Comparison of ENCODE assay signal across 10 mouse cellular contexts in genomic region chr11:21015536-21015935, GRCm38 (mm10).
DNase-seq lines count a peak whose midpoint lies in the region; ATAC-seq and TF ChIP-seq lines count a peak whose summit lies in the region.
"Had no signal": no experiment of that assay in that cellular context is flagged by ENCODE, and none has a peak within 500 bp of the region (broad histone marks: within the 10 kb centered on the region; RNA-seq: fewer than 3 reads in every experiment).

No protein-coding gene starts in this region.

- peak; percentile 71 for DNase-seq in heart, adult 8-10 months (ENCODE audit: low spot score)
- DNase-seq in heart, embryonic 10.5 days (ENCODE audit: low spot score): no peak
- no peak for DNase-seq in stomach, postnatal 0 days (ENCODE audit: low spot score)
- DNase-seq: gastrocnemius, postnatal 14 days had no signal

- no peak overlapping the region for H3K9ac ChIP-seq in stomach, embryonic 15.5 days
- no peak overlapping the region for H3K9ac ChIP-seq in stomach, postnatal 0 days (ENCODE audit: low read length)
- no peak overlapping the region for H3K9ac ChIP-seq in heart, embryonic 16.5 days (ENCODE audit: low read length)
- H3K9ac ChIP-seq in forebrain, embryonic 13.5 days: no peak overlapping the region
- H3K9ac ChIP-seq: embryonic facial prominence, embryonic 13.5 days; liver, embryonic 15.5 days had no signal

- no peaks in the 10 kb centered on the region for H3K27me3 ChIP-seq in heart, embryonic 10.5 days (ENCODE audit: insufficient read depth, poor library complexity, severe bottlenecking)
- no peaks in the 10 kb centered on the region for H3K27me3 ChIP-seq in stomach, embryonic 15.5 days (replicated peaks)
- H3K27me3 ChIP-seq in stomach, postnatal 0 days (ENCODE audit: control insufficient read depth, insufficient read depth, low read length): no peaks in the 10 kb centered on the region
- H3K27me3 ChIP-seq in heart, embryonic 16.5 days (ENCODE audit: control insufficient read depth, insufficient read depth, low read length): no peaks in the 10 kb centered on the region
- H3K27me3 ChIP-seq in forebrain, embryonic 13.5 days: 0 out of 2 replicates have a peak, but pooled peaks cover 3% of the 10 kb centered on the region
- H3K27me3 ChIP-seq: embryonic facial prominence, embryonic 13.5 days had no signal

- TF ChIP-seq CTCF in stomach, postnatal 0 days (IDR thresholded peaks at IDR 0.05; ENCODE audit: low read depth): no peak

- no peaks in the 10 kb centered on the region for H3K36me3 ChIP-seq in heart, embryonic 10.5 days
- no peaks in the 10 kb centered on the region for H3K36me3 ChIP-seq in stomach, embryonic 15.5 days
- no peaks in the 10 kb centered on the region for H3K36me3 ChIP-seq in stomach, postnatal 0 days (ENCODE audit: control insufficient read depth, insufficient read depth, low read length)
- no peaks in the 10 kb centered on the region for H3K36me3 ChIP-seq in heart, embryonic 16.5 days (ENCODE audit: control insufficient read depth, insufficient read depth)
- H3K36me3 ChIP-seq in forebrain, embryonic 13.5 days (ENCODE audit: poor library complexity, severe bottlenecking): no peaks in the 10 kb centered on the region
- H3K36me3 ChIP-seq: embryonic facial prominence, embryonic 13.5 days; liver, embryonic 15.5 days had no signal

- H3K4me2 ChIP-seq in stomach, embryonic 15.5 days: no peak overlapping the region
- no peak overlapping the region for H3K4me2 ChIP-seq in stomach, postnatal 0 days (replicated peaks; ENCODE audit: low read depth)
- 0 out of 2 replicates have a peak overlapping the region, but pooled peaks have one; percentile 4 for H3K4me2 ChIP-seq in heart, embryonic 16.5 days (ENCODE audit: low read depth, low read length)
- H3K4me2 ChIP-seq in forebrain, embryonic 13.5 days: no peak overlapping the region
- H3K4me2 ChIP-seq: embryonic facial prominence, embryonic 13.5 days; liver, embryonic 15.5 days had no signal

- peaks cover 36% of the 10 kb centered on the region for H3K4me1 ChIP-seq in heart, embryonic 10.5 days
- peaks cover 5% of the 10 kb centered on the region; the same call in 1 of the 2 replicates for H3K4me1 ChIP-seq in stomach, embryonic 15.5 days
- peaks cover 4% of the 10 kb centered on the region; the same call in 1 of the 2 replicates for H3K4me1 ChIP-seq in stomach, postnatal 0 days (replicated peaks; ENCODE audit: control insufficient read depth, insufficient read depth)
- H3K4me1 ChIP-seq in heart, embryonic 16.5 days (ENCODE audit: control insufficient read depth, insufficient read depth, low read length): peaks cover 32% of the 10 kb centered on the region
- H3K4me1 ChIP-seq in forebrain, embryonic 13.5 days: peaks cover 20% of the 10 kb centered on the region
- H3K4me1 ChIP-seq: liver, embryonic 15.5 days had no signal

- no peak for TF ChIP-seq EP300 in stomach, postnatal 0 days (optimal IDR thresholded peaks at IDR 0.05)

- H3K4me3 ChIP-seq in heart, embryonic 10.5 days: no peak overlapping the region
- H3K4me3 ChIP-seq in stomach, embryonic 15.5 days (replicated peaks): no peak overlapping the region
- H3K4me3 ChIP-seq in stomach, postnatal 0 days (ENCODE audit: low read depth, low read length): no peak overlapping the region
- H3K4me3 ChIP-seq in heart, embryonic 16.5 days (ENCODE audit: low read length): no peak overlapping the region
- H3K4me3 ChIP-seq in forebrain, embryonic 13.5 days: no peak overlapping the region
- H3K4me3 ChIP-seq: embryonic facial prominence, embryonic 13.5 days; liver, embryonic 15.5 days had no signal

- H3K27ac ChIP-seq in heart, embryonic 10.5 days: no peak overlapping the region
- peak overlapping the region; percentile 18; the same call in 1 of the 2 replicates for H3K27ac ChIP-seq in stomach, embryonic 15.5 days
- no peak overlapping the region for H3K27ac ChIP-seq in stomach, postnatal 0 days (replicated peaks)
- peak overlapping the region; percentile 45 for H3K27ac ChIP-seq in heart, embryonic 16.5 days (ENCODE audit: low read length)
- no peak overlapping the region for H3K27ac ChIP-seq in forebrain, embryonic 13.5 days
- H3K27ac ChIP-seq: embryonic facial prominence, embryonic 13.5 days; liver, embryonic 15.5 days had no signal

- 83% methylated on average over 3 of the region's 3 CpGs for WGBS in heart, embryonic 10.5 days
- 51% methylated on average over 3 of the region's 3 CpGs for WGBS in stomach, embryonic 15.5 days
- 45% methylated on average over 3 of the region's 3 CpGs for WGBS in stomach, postnatal 0 days
- 21% methylated on average over 3 of the region's 3 CpGs for WGBS in heart, embryonic 16.5 days
- WGBS in forebrain, embryonic 13.5 days: 78% methylated on average over 3 of the region's 3 CpGs

- no peaks in the 10 kb centered on the region for H3K9me3 ChIP-seq in heart, embryonic 10.5 days
- no peaks in the 10 kb centered on the region for H3K9me3 ChIP-seq in stomach, embryonic 15.5 days
- H3K9me3 ChIP-seq in stomach, postnatal 0 days (ENCODE audit: control insufficient read depth, low read length): no peaks in the 10 kb centered on the region
- no peaks in the 10 kb centered on the region for H3K9me3 ChIP-seq in heart, embryonic 16.5 days (replicated peaks; ENCODE audit: control insufficient read depth, low read length)
- no peaks in the 10 kb centered on the region for H3K9me3 ChIP-seq in forebrain, embryonic 13.5 days (replicated peaks)
- H3K9me3 ChIP-seq: embryonic facial prominence, embryonic 13.5 days; liver, embryonic 15.5 days had no signal

- ATAC-seq in stomach, embryonic 15.5 days (ENCODE audit: insufficient read depth, low FRiP score, low read depth): no peak
- no peak for ATAC-seq in stomach, postnatal 0 days (ENCODE audit: low FRiP score, low TSS enrichment)
- ATAC-seq in heart, embryonic 16.5 days (replicated peaks; ENCODE audit: extremely low read depth, insufficient read depth, low FRiP score): no peak
- no peak for ATAC-seq in CD4-positive, CD25-positive, alpha-beta regulatory T cell, adult 4 months
- no peak for ATAC-seq in forebrain, embryonic 13.5 days

Comparison
In these comparisons a context has a peak if more than half of its experiments do, and no peak if none do; other contexts are left out.
1. H3K27ac ChIP-seq: peak in stomach, embryonic 15.5 days (single experiment) and heart, embryonic 16.5 days (single experiment); none in heart, embryonic 10.5 days (single experiment), stomach, postnatal 0 days (single experiment) and forebrain, embryonic 13.5 days (single experiment).